Mouse (Mus musculus) monocyte, adult 2 months (primary cell): ENCODE measurements around the gene Pbxip1.
"Not testable (repeated sequence)": the region's sequence is repeated elsewhere in the genome, so short reads cannot be mapped to it uniquely, and the experiment has no call there.

Source experiments
- DNase-seq, 2 experiments: peaks; one replicate each; pipeline ENCODE4 v3.0.0; 2022; ENCODE audit warnings: low spot score in 2 of 2, low read depth in 1 of 2

Pbxip1 gene

DNA sequence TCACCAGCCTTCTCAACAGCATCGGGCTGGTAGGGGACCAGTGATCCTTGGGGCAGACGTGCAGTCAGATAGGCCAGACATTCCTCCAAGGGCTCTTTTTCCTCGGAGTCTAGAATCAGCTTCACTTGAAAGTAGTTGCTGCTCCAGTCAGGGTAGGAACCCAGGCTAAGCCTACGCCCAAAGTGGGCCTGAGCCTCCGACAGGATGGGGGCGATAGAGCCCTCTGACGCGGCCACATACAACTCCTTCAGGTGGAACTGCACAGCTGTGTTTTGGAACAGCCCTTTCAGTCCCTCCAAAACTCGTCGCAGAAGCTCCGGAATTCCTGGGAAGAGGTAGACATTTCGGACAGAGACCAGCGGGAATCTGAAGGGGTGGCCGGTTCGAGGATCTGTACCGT is 28.1 kb upstream of the Pbxip1 start:
- DNase-seq: no peak

DNA sequence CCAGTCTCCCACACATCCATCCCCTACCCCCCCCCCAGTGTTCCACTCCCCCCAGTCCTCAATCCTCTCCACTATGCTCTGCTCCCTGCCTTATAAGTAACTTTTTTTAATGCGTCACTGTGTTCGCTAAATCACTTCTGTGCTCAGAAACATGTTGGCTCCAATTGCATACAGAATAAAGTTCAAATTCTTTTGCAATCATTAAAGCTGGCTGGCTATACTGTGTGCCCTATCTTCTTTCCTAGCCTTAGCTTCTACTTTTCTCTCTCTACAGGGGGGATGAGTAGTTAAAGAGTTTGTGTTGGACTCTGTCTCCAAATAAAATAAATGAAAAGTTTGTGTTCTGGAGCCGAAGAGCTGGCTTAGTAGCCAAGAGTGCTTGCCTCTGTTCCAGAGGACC is 26.8 kb upstream of the Pbxip1 start:
- no peak for DNase-seq

DNA sequence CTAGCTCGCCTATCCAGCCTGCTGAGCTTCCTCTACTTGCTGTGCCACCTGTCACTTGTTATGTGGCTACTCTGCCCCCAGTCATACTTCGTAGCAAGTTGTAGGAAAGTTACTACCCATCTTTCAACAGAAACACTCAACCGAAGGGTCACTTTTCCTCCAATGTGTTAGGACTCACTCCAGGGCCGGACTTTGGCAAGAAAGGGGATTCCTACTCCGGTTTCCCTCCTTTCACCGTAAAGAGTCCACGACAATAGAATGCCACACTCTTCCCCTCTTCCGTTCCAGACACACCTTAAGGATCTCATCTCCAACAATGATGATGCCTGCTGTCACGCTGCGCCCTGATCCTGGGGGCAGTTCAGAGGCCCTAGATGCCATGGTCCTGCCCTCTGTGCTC is 25.6 kb upstream of the Pbxip1 start:
- DNase-seq: no peak

DNA sequence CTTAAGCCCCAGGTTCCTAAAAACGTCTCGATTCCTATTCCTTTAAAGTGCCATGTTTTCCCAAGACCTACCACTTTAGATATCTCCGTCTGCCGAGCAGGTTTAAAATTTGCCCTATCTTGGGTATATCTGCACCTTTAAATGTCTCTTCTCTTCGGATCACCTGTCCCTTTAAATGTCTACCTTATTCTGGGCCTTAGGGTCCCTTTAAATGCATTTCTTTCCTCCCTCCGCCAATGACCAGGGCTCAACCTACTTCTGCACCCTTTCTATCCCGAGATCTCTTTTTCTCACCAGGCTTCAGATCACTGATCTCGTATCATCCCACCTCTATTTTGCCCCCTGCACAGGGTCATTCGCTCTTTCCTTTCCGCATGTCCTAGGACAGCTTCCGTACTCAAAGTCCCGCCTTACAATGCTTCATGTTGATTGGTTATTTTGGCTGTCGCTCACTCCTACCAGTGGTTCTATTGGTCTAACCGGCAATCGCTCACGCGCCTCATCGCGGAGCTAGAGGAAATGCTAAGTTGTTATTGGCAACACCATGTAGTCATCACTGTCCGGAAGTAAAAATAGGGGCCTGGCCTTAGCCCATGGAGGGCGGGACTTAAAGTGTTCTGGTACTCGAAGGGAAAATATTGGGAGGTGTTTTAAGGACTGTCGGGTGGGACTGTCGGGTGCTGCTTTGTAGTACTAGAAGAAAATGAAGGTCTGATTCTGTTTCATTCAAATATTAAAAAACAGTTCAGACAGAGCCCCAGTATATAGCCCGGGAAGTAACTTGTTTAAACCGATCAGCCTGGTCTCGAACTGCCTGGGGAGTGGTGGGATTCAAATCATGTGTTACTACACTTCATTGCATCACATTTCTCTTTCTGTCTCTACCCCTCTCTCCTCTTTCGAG is 24.8 kb upstream of the Pbxip1 start, which contains the start of gene Flad1:
Flad1 (minus strand) TSS at position 381 of the 904 bp plus-strand sequence.
- DNase-seq: peak; percentile 93 to 96

DNA sequence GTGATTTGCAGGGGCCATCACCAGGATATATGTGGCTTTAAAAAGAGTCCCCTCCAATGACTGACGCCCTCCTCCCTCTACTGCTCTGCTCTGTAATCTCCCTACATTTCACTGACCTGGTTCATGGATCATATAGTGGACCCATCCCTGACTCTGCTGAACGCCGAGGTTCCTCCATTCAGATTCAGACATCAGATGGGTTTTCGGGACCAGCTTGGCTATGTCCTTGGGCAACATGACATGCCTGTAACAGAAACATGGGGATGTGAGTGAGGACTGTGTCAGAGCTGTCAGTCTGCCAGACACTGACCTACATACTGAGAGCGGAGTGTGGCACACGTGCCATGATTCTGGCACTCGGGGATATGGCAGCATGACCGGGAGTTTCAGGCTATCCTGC is 20.3 kb upstream of the Pbxip1 start:
- DNase-seq: no peak

DNA sequence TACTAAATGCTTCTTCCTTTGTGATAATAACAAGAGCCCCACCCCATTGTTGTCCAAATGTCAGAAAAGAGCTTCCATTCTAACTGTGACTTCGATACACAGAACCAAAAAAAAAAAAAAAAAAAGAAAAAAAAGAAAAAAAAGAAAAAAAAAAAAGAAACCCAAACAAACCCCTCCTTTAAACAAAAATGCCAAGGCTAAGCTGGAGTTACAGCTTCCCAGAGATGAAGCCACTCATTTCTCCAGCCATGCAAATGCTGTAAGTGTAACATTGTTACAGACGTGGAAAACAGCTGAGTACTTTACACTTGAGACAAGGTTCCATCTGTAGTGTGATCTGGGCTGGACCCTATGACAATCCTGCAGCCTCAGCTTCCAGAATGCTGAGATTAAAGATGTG is 19.4 kb upstream of the Pbxip1 start:
- no peak for DNase-seq

DNA sequence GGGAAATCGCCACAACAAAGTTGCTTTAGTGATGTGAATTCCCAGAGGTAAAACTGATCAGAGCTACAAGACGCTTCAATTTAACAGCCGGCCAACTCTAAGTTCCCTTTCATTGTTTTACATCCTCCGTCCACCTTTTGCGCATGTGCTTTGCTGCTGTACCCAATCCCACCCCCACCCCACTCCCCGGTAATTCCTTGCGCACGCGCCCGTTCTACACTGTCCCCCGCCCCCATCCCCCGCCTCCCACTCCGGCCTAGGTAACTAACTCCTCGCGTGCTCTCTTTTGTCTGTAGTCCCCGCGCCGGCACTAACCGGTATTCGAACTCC is 18.7 kb upstream of the Pbxip1 start:
- no peak for DNase-seq

DNA sequence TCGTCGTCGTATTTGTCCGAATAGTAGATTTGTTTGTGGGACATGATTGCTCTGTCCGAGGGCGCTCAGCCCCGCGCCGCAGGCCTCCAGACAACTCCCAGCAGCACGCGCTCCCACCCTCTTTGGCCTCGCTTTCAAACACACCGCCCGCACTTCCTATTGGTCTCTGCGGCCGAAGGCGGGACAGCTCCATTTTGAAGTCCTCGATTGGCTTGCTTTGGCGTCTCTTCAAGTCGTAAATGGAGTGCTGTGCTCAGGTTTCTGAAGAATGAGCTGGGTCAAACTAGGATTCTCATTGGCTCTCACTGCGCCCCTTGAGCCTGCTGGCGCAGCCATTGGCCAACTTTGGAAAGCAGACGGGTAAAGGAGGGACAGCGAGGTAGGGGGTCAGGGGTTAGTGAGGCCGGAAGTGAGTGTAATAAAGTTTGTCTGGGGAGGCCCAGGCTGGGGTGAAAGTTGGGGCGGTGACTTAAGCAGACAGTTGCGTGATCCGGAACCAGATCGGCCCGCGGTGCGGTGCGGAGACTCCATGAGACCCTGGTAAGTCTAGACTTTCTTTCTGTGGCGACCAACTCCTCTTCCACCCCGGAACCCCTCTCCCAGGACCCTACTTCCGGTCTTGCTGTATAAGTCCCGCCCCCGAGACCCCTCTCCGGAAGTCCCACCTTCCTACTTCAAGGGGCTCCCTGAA is 18.2 kb upstream of the Pbxip1 start, which contains the start of the genes Cks1b and Shc1:
Cks1b (minus strand) TSS at position 214 of the 691 bp plus-strand sequence.
Shc1 (plus strand) TSS at position 274 of the 691 bp plus-strand sequence.
- peak; percentile 89 to 91 for DNase-seq

DNA sequence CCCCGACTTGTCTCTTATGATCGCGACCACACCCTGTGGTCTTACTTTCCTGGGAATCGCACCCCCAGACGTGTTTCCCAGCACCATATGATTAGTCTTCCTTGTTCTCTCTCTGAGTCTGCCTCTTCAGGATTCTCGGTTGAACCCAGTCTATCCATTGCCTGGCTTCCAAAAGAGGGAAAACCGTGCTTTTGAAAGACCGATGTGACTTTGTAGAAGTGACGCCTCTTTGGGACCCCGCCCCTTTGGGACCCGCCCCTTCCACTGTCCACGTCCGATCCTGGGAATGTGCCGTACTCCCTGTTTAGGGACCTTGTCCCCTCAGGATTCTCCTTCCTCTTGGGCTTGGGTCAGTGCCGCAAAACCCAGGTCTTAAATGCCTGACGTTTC is 17.6 kb upstream of the Pbxip1 start:
- DNase-seq: no peak

DNA sequence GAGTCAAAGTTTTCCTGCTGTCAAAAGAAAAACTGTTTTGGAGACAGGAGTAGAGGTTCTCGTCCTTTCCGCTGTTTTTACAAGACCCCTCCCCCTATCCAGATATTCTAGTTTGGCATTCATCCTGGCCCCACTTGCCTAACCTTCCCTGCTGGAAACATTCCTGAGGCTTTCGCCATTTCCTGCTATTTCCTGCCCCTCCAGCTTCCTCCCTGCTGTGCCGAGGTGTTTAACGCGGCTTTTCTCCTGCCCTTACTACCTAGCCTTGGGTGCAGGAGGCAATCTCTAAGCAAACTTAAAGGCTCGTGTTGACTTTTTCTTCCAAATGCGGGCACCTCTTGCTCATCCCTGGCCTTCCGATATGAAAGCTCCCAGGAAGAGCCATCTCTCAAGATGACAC is 16.9 kb upstream of the Pbxip1 start:
- DNase-seq: no peak

DNA sequence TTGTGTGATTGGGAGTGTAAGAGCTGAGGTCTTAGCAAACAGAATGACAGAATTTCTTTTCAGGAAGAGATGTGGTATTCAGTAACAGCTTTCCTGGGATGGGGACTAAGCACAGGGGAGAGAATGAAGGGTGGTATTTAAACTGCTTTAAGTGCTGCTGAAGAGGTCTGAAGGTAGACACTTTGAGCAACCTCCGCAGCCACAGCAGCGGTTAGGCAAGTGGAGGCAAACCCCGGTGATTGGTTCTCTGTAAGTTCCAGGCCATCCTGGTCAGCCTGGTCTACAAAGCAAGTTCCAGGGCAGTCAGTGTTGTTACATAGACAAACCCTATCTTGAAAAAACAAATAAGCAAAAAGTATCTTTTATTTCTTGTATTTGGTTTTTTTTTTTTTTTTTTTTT is 16.5 kb upstream of the Pbxip1 start:
- no peak for DNase-seq

DNA sequence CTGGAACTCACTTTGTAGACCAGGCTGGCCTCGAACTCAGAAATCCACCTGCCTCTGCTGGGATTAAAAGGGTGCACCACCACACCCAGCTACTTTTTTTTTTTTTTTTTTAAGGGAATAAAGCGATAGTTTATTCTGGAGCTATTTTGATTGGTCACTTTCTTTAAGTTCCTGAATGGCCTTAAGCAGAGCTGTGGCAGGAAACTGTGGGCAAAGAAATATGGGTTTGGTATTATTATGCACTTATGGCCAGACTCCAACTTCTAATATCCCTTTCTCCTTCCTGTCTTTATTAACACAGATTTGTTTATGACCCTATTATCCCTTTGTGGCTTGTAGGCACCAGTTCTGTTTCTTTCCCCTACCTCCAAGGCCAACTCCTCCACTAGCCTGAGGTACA is 16.1 kb upstream of the Pbxip1 start:
- DNase-seq: no peak

DNA sequence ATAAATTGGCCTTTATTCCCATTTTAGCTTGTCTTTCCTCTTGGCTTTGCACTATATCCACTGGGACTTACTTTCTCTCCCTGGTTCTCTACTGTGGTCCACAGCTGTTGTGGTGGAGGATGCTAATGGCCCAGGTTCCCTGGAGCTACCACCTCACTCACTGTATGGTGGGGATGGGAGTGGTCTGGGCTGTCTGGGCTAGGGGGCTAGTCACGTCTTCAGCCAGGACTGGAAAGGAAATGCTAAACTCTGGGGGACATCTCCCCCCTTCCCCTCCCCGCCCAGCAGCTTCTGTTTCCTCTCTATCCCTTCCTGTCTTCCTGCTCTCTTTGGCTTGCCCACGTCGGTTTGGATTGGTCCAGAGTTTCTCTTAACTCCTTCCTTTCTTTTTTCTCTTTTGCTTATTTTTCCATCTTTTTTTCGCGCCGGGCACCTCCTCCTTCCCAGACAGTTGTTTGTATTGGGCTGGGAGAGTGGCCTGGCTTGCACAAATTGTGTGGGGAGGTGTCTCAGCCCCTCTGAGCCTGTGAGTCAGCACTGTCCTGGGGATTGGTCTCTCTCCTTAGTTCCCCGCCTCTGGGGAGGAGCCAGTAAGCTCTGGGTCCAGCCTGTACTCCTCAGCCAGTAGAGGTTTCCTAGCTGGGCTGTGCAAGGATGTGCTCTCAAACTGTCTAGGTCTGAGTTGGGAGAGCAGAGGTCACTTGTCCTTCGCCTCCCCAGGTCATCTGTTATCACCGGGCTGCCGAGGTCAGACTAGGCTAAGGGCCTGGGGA is 15.3 kb upstream of the Pbxip1 start:
- no peak for DNase-seq

DNA sequence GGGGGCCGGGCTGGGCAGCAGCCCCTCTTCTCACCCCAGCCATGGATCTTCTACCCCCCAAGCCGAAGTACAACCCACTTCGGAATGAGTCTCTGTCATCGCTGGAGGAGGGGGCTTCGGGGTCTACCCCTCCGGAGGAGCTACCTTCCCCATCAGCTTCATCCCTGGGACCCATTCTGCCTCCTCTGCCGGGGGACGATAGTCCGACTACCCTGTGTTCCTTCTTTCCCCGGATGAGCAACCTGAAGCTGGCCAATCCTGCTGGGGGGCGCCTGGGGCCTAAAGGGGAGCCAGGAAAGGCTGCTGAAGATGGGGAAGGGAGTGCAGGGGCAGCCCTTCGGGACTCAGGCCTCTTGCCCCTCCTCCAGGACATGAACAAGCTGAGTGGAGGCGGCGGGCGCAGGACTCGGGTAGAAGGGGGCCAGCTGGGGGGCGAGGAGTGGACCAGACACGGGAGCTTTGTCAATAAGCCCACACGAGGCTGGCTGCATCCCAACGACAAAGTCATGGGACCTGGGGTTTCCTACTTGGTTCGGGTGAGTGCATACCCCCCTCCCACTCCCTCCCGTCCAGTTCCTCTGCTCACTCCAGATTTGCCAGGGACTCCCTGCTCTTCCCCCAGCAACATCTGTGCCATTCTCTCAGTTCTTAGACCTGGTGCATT is 14.6 kb upstream of the Pbxip1 start:
- no peak for DNase-seq

DNA sequence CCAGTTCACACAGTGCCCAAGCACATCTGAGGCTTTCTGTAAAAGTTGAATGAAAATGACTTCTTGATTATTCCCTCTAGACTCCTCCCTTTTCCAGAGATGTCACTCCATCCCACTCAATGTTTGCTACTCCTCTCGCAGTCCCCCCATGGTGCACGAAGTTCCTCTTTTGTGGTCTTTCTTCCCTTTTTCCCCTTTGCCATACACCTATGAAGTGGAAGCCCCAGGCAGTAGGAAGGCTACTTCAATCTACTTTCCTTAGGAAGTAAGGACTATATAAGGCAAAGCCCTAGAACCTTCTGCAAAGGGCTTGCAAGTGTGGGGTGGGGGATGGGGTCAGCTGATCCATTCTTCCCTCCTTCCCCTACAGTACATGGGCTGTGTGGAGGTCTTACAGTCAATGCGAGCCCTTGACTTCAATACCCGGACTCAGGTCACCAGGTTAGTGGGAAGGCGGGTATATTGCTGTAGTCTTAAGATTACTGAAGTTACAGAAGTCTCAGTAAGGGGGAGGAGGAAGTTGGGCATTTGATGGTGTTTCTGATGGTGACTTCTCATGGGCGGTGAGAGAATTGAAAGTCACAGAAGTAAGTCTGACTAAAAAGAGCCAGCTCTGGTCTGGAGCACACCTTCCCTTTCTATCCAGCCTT is 13.8 kb upstream of the Pbxip1 start:
- DNase-seq: no peak

DNA sequence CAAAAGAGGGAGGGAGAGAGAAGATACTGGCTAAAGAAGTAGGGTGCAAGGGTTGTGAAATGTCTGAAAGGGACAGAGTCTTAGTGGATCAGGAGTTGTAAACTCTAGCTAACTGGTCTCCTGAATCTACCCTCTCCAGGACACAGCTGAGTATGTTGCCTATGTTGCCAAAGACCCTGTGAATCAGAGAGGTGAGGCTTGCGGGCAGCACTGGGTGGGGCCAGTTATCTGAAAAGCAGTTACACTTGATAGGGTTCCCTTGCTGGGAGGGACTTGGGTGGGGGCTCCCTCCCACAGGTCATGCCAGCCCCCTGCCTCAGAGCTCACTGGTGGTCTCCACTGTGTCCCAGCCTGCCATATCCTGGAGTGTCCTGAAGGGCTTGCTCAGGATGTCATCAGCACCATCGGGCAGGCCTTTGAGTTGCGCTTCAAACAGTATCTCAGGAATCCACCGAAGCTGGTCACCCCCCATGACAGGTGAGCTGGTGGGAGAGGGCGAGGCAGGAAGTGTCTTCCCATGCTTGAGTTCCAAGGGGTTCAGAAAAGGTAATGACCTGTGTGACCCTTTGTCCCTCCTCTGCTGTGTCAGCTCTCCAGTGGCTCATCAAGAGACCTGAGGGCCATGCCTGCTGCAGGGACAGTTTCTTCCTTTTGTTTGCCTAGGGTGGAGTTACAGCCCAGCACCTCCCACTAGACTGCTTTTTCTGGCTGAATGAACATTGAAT is 11.9 kb upstream of the Pbxip1 start:
- DNase-seq: no peak

DNA sequence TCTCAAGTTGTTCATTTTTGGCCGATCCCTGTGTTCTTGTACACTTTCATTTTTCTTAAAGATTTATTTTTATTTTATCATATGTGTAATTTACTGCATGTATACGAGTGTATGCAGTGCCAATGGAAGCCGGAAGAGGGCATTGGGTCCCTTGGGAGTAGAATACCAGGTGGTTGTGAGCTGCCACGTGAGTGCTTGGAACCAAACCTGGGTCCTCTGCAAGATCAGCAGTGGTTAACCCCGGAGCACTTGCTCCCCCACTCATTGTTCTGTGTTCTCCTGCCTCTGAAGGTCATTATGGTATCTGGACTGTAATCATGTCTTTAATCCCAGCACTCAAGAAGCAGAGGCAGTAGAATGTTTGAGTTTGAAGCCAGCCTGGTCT is 11.4 kb upstream of the Pbxip1 start:
- DNase-seq: no peak

DNA sequence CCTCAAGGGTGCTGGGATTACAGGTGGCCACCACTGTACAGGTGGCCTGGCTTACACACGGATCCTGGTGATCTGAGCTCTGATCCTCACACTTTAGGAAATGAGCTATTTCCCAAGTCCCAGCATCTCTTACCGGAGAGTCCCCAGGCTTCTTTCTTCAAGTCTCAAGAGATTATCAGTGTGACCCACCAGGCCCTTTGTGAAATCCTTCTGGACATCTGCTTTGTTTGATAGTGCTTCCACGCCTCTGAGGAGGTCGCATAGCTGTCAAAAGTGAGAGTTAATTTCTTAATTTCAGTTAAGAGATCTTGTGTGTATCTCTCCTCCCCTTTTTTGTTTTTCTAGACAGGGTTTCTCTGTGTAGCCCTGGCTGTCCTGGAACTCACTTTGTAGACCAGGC is 10.6 kb upstream of the Pbxip1 start:
- no peak for DNase-seq

DNA sequence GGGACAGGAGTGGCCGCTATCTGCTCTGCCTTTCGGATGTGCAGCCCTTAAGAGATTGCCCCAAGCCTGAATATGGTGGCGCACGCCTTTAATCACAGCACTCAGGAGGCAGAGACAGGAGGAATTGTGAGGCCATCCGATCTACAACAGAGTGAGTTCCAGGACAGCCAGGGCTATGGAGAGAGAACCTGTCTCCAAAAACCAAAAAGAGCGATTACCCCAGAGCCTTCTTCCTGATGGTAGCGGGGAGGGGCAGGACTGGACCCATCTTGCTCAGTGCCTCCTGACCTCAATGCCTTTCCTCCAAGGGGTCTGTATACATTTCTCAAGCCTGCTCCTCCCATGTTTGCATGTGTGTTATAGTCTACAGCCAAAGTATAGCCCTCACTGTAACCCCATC is 7.5 kb upstream of the Pbxip1 start:
- DNase-seq: not testable (repeated sequence)
